Mouse (Mus musculus): ENCODE results near the gene Nr1d1. TPM values are rescaled to one million over a fixed set of nuclear protein-coding genes. Genes with fewer than 3 reads are reported as not detected.

The Nr1d1 gene
- total and polyA plus RNA-seq, 2 experiments from 2014 or later = 10.7 to 21.0 TPM

- Histone ChIP-seq H3K4me1 (ENCODE audit: control insufficient read depth, insufficient read depth) (peaks cover 16% of the 10 kb centered on the region; the same call in 1 of the 2 replicates), H3K36me3 (replicated peaks; ENCODE audit: control insufficient read depth, insufficient read depth, low read length) (peaks cover 59% of the 10 kb centered on the region), H3K4me3 (ENCODE audit: low read depth, low read length) (0 out of 2 replicates have a peak overlapping the region, but pooled peaks have one; percentile 72), H3K27me3 (ENCODE audit: control insufficient read depth, insufficient read depth, low read length) (no peaks in the 10 kb centered on the region), H3K27ac (ENCODE audit: low read depth) (peak overlapping the region; percentile 94), H3K9me3 (replicated peaks; ENCODE audit: control insufficient read depth, low read length) (no peaks in the 10 kb centered on the region), H3K4me2 (ENCODE audit: low read depth, low read length) (peak overlapping the region; percentile 74; the same call in 1 of the 2 replicates), H3K9ac (replicated peaks; ENCODE audit: low read depth, low read length) (no peak overlapping the region)
- DNase-seq (ENCODE audit: low spot score) = no peak
- WGBS = 73% methylated on average over 2 of the region's 2 CpGs
- TF ChIP-seq CTCF (IDR thresholded peaks at IDR 0.05; ENCODE audit: low read depth) (no peak), EP300 (IDR thresholded peaks at IDR 0.05; ENCODE audit: low read depth) (no peak)
- no peak for ATAC-seq (ENCODE audit: insufficient read depth, low read depth)
Observed at GRCm38 (mm10) chr11:98808417-98808816, 33.3 kb upstream of the Nr1d1 start.

DNA sequence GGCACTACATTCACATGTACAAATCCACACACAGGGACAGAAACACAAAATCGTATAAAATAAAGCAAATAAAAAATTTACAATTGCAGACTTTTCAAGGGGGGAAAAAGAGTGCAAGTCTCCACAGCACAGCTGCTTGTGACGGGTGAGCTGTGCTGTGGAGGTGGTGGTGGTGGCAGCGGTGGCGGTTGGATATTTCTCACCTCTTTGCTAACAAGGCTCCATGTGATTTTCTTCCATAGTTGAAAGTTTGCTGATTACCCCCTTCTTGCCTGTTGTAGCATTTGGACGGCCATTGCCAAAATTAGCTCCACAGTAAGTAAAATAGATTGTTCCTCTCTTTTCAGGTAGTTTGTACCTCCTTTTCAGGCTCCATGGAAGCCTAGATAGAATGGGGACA lies 29.5 kb upstream of the Nr1d1 start, which contains the start of gene Casc3:
Casc3 (plus strand) TSS at position 301 of the 400 bp plus-strand sequence.
- DNase-seq (ENCODE audit: low spot score) (no peak), ATAC-seq (ENCODE audit: insufficient read depth, low read depth) (no peak)
- peak within 1 kb of the TSS; percentile 46 for H3K27ac ChIP-seq (ENCODE audit: low read depth)
- peaks cover 72% of the 10 kb centered on the region for H3K36me3 ChIP-seq (replicated peaks; ENCODE audit: control insufficient read depth, insufficient read depth, low read length)
- H3K4me1 ChIP-seq (ENCODE audit: control insufficient read depth, insufficient read depth) = peaks cover 12% of the 10 kb centered on the region; the same call in 1 of the 2 replicates
- no peak within 1 kb of the TSS for H3K4me3 ChIP-seq (ENCODE audit: low read depth, low read length)
- H3K27me3 ChIP-seq (ENCODE audit: control insufficient read depth, insufficient read depth, low read length) = no peaks in the 10 kb centered on the region
- no peak for TF ChIP-seq CTCF (IDR thresholded peaks at IDR 0.05; ENCODE audit: low read depth)
- TF ChIP-seq EP300 (IDR thresholded peaks at IDR 0.05; ENCODE audit: low read depth) = no peak
- no peak within 1 kb of the TSS for H3K4me2 ChIP-seq (ENCODE audit: low read depth, low read length)
- no peaks in the 10 kb centered on the region for H3K9me3 ChIP-seq (replicated peaks; ENCODE audit: control insufficient read depth, low read length)
- 92% methylated on average over 5 of the region's 5 CpGs for WGBS
- H3K9ac ChIP-seq (replicated peaks; ENCODE audit: low read depth, low read length) = no peak within 1 kb of the TSS; the same call in 1 of the 2 replicates

GRCm38 (mm10) chr11:98797909-98798308 lies 22.8 kb upstream of the Nr1d1 start:
- DNase-seq (ENCODE audit: low spot score) = no peak
- Histone ChIP-seq H3K27ac (ENCODE audit: low read depth) (peak overlapping the region; percentile 99), H3K36me3 (replicated peaks; ENCODE audit: control insufficient read depth, insufficient read depth, low read length) (peaks cover 45% of the 10 kb centered on the region), H3K4me1 (ENCODE audit: control insufficient read depth, insufficient read depth) (peaks cover 24% of the 10 kb centered on the region), H3K4me3 (ENCODE audit: low read depth, low read length) (peak overlapping the region; percentile 99), H3K9ac (replicated peaks; ENCODE audit: low read depth, low read length) (peak overlapping the region; percentile 100; the same call in 1 of the 2 replicates), H3K4me2 (ENCODE audit: low read depth, low read length) (peak overlapping the region; percentile 90), H3K27me3 (ENCODE audit: control insufficient read depth, insufficient read depth, low read length) (no peaks in the 10 kb centered on the region), H3K9me3 (replicated peaks; ENCODE audit: control insufficient read depth, low read length) (no peaks in the 10 kb centered on the region)
- no peak for ATAC-seq (ENCODE audit: insufficient read depth, low read depth)
- 26% methylated on average over 4 of the region's 4 CpGs for WGBS
- TF ChIP-seq CTCF (IDR thresholded peaks at IDR 0.05; ENCODE audit: low read depth) (no peak), EP300 (IDR thresholded peaks at IDR 0.05; ENCODE audit: low read depth) (no peak)

DNA sequence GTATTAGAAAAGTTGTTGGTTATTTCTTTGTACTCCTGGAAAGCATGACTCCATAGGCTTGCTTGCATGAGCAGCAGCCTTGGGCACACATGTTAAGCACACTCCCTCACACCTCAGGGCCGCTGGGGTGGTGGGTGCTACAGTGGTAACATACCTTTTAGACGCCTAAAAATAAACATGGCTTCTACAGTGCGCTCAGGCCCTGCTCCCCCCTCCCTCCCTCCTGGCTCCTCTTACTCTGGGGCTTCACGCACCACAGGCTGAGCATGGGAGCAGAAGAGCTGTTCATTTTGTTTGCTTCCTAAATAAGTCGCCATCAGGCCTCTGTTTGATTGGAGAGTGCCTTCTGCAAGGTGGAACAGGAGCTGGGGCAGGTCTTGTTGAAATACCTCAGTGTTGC lies 22.2 kb upstream of the Nr1d1 start:
- TF ChIP-seq CTCF (IDR thresholded peaks at IDR 0.05; ENCODE audit: low read depth) (no peak), EP300 (IDR thresholded peaks at IDR 0.05; ENCODE audit: low read depth) (no peak)
- DNase-seq (ENCODE audit: low spot score) = no peak

DNA sequence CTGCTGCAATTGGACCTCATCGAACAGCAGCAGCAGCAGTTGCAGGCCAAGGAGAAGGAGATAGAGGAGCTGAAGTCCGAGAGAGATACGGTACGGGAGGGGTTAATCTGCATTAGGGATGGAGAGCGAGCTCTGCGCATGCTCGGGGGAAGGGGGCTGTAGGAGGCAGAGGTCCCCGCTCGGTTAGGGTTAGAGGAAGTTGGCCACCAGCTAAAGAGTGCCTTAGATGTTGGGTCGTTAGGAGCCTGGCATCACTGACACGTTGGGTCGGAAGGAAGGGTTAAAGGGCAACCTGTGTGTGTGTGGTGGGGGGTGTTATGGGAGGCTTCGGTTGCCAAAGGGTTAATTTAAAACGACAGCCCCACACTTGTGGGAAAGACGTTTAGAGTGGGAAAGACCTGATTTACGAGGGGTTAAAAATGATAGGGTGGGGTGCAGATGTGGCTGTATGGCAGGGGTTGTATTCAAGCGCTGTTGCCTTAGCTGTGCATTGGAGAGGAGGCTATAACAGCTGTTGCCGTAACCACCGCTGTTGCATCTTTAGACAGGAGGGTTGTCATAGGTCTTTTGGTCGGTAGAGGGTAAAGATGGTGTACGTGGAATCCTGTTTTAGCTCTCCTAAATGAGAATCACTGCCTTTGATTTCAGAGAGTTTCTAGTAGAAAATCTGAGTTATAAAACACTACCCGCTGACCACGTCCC lies 21.5 kb upstream of the Nr1d1 start:
- WGBS = 1% methylated on average over 23 of the region's 23 CpGs
- no peak for DNase-seq (ENCODE audit: low spot score)
- Histone ChIP-seq H3K27me3 (ENCODE audit: control insufficient read depth, insufficient read depth, low read length) (no peaks in the 10 kb centered on the region), H3K4me2 (ENCODE audit: low read depth, low read length) (peak overlapping the region; percentile 90), H3K4me3 (ENCODE audit: low read depth, low read length) (peak overlapping the region; percentile 99), H3K27ac (ENCODE audit: low read depth) (peak overlapping the region; percentile 99), H3K36me3 (replicated peaks; ENCODE audit: control insufficient read depth, insufficient read depth, low read length) (peaks cover 32% of the 10 kb centered on the region), H3K9ac (replicated peaks; ENCODE audit: low read depth, low read length) (peak overlapping the region; percentile 100), H3K9me3 (replicated peaks; ENCODE audit: control insufficient read depth, low read length) (no peaks in the 10 kb centered on the region), H3K4me1 (ENCODE audit: control insufficient read depth, insufficient read depth) (peaks cover 24% of the 10 kb centered on the region)
- TF ChIP-seq CTCF (IDR thresholded peaks at IDR 0.05; ENCODE audit: low read depth) (0 out of 2 replicates have a peak, but pooled peaks have one; percentile 4), EP300 (IDR thresholded peaks at IDR 0.05; ENCODE audit: low read depth) (no peak)
- ATAC-seq (ENCODE audit: insufficient read depth, low read depth) = 0 out of 2 replicates have a peak, but pooled peaks have one; percentile 7

More for the DNA sequence above, 22.2 kb upstream of the Nr1d1 start:
- 2% methylated on average over 5 of the region's 5 CpGs for WGBS
- H3K4me1 ChIP-seq (ENCODE audit: control insufficient read depth, insufficient read depth) = peaks cover 24% of the 10 kb centered on the region
- no peak for ATAC-seq (ENCODE audit: insufficient read depth, low read depth)
- H3K27ac ChIP-seq (ENCODE audit: low read depth) = peak overlapping the region; percentile 99
- H3K4me3 ChIP-seq (ENCODE audit: low read depth, low read length) = peak overlapping the region; percentile 99
- peak overlapping the region; percentile 100 for H3K9ac ChIP-seq (replicated peaks; ENCODE audit: low read depth, low read length)
- H3K4me2 ChIP-seq (ENCODE audit: low read depth, low read length) = peak overlapping the region; percentile 90
- peaks cover 39% of the 10 kb centered on the region for H3K36me3 ChIP-seq (replicated peaks; ENCODE audit: control insufficient read depth, insufficient read depth, low read length)
- no peaks in the 10 kb centered on the region for H3K27me3 ChIP-seq (ENCODE audit: control insufficient read depth, insufficient read depth, low read length)
- H3K9me3 ChIP-seq (replicated peaks; ENCODE audit: control insufficient read depth, low read length) = no peaks in the 10 kb centered on the region

Measured in heart, postnatal 0 days (tissue).